Mouse (Mus musculus): ENCODE measurements around the gene Hoxa3. TPM values are rescaled to one million over a fixed set of nuclear protein-coding genes. Genes with fewer than 3 reads are reported as not detected.

Gene Hoxa3
- total RNA-seq, 1 experiment from 2014 or later, result not detected

DNA sequence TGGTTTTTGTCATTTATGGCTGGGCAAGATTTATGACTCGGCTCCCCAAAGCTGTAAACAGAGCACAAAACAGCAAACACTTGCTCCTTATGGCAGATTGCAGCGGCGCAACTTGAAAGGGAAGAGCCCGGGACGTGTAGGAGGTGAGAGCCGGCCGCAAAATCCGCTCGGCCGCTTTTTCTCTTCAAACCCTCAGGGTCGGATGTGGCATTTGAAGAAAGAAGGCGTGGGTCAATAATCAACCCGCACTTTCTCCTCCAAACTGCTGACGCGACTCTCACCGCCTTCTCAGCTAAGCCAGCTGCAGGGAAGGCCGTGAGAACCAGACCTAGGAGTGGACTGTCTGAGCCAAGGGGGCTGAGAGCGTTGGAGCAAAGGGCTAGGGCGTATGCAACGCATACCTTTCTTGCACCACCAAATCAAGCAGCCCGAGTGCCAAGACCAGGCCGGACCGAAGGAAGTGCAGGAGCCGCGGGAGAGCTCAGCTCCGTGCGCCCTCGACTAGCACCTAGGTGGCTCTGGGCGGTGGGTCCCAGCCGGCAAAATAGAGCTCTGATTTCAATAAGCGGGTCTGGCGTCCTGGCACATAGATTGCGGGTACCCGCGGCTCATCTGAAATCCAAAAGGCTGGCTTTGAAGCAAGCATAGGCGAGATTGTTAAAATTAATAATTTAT lies 35.9 kb downstream of the Hoxa3 start, which contains the start of gene 5730596B20Rik:
Gene 5730596B20Rik, plus strand, starts transcription at position 438 of the 675 bp plus-strand sequence.
- ATAC-seq (replicated peaks; ENCODE audit: insufficient number of reproducible peaks, low FRiP score, low TSS enrichment, poor library complexity, severe bottlenecking), result no peak

DNA sequence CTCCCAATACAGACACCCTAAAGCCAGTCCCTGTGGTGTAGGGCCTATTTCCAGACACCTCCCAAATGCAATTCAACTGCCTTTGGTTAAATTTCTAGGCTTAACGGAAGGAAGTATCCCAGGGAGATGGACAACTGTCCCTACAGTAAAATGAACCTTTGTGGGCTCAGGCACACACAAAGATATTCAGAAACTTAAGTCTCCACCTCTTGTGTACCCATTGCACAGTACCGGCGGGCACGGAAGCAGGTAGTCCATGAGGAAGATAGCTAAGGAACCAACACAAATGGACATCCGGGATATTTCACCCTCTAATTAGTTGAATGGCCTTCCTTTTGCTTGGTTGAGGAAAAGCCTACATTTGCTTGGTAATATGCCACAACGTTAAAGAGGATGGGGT lies 36.7 kb downstream of the Hoxa3 start:
- ATAC-seq (replicated peaks; ENCODE audit: insufficient number of reproducible peaks, low FRiP score, low TSS enrichment, poor library complexity, severe bottlenecking), result no peak

GRCm38 (mm10) chr6:52175864-52176263 lies 37.3 kb downstream of the Hoxa3 start:
- no peak for ATAC-seq (replicated peaks; ENCODE audit: insufficient number of reproducible peaks, low FRiP score, low TSS enrichment, poor library complexity, severe bottlenecking)

GRCm38 (mm10) chr6:52174968-52175751 lies 38.0 kb downstream of the Hoxa3 start:
- no peak for ATAC-seq (replicated peaks; ENCODE audit: insufficient number of reproducible peaks, low FRiP score, low TSS enrichment, poor library complexity, severe bottlenecking)

DNA sequence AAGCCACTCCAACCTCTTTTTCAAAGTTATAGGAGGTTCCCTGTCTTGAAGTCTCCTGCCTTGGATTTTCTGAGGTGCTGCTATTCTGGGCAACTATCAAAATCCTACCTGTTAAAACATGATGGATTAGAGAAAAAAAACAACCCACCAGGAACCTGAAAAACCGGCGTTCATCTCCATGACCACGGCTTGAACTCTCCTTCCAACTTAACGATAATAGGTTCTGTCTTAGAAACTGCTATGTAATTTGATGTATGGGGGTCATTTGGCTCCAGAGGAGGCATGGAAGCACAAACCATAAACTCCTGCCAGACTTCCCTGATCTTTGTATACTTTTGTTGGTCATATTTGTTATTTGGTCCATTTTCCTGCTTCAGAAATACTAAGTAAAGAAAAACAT lies 39.5 kb downstream of the Hoxa3 start:
- no peak for ATAC-seq (replicated peaks; ENCODE audit: insufficient number of reproducible peaks, low FRiP score, low TSS enrichment, poor library complexity, severe bottlenecking)

GRCm38 (mm10) chr6:52172501-52172900 lies 40.6 kb downstream of the Hoxa3 start:
- ATAC-seq (replicated peaks; ENCODE audit: insufficient number of reproducible peaks, low FRiP score, low TSS enrichment, poor library complexity, severe bottlenecking), result no peak

GRCm38 (mm10) chr6:52171938-52172337 lies 41.2 kb downstream of the Hoxa3 start:
- ATAC-seq (replicated peaks; ENCODE audit: insufficient number of reproducible peaks, low FRiP score, low TSS enrichment, poor library complexity, severe bottlenecking), result no peak

GRCm38 (mm10) chr6:52171331-52171730 lies 41.8 kb downstream of the Hoxa3 start:
- no peak for ATAC-seq (replicated peaks; ENCODE audit: insufficient number of reproducible peaks, low FRiP score, low TSS enrichment, poor library complexity, severe bottlenecking)

DNA sequence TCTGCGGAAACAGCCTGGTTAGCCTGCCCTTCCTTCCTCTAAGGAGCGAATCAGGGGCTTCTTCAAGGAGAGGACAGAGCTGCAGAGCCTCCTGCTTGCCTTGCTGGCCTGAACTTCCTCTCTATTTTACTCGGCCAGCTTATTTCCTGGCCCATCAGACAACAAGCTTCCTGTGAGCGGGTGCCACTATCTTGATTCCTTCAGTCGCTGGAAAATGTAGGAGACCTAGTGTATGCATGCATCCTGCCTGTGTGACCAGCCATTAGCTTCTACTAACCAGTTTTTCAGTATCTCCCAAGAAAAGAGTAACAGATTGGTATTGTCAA lies 42.3 kb downstream of the Hoxa3 start:
- ATAC-seq (replicated peaks; ENCODE audit: insufficient number of reproducible peaks, low FRiP score, low TSS enrichment, poor library complexity, severe bottlenecking), result no peak

GRCm38 (mm10) chr6:52170166-52170897 lies 42.8 kb downstream of the Hoxa3 start:
- ATAC-seq (replicated peaks; ENCODE audit: insufficient number of reproducible peaks, low FRiP score, low TSS enrichment, poor library complexity, severe bottlenecking), result no peak

DNA sequence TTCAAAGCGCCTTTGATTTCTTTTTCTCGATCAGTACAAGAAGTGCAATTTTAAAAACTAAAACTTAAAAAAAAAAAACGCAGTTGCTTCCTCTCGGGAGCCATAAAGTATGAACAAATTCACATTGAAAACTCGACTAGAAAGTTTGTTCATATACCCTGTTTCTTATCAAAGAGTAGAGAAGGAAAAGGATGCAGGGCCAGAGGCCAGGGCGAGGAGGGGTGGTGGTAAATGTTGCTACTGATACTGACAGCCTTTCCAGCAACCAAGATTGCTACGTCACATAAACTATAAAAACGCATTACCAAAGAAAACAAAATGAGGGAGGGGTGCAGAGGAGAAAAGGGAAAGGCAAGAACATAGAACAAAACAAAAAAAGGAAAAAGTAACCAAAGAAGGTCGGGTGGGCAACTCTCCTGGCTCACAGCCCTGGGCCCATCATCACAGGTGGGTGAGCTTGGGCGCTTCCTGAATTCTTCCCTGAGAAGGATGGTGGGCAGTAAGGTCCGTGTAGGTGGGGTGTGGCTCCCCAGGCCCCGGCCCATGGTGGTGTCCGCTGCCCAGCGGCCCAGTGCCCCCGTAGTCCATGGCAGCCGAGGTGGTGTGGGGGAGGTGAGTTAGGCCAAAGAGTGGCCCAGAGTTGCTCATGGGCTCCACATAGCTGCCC lies 43.5 kb downstream of the Hoxa3 start:
- ATAC-seq (replicated peaks; ENCODE audit: insufficient number of reproducible peaks, low FRiP score, low TSS enrichment, poor library complexity, severe bottlenecking), result no peak

- no peak for ATAC-seq (replicated peaks; ENCODE audit: insufficient number of reproducible peaks, low FRiP score, low TSS enrichment, poor library complexity, severe bottlenecking)
Measured at GRCm38 (mm10) chr6:52168191-52169055, 44.7 kb downstream of the Hoxa3 start.

DNA sequence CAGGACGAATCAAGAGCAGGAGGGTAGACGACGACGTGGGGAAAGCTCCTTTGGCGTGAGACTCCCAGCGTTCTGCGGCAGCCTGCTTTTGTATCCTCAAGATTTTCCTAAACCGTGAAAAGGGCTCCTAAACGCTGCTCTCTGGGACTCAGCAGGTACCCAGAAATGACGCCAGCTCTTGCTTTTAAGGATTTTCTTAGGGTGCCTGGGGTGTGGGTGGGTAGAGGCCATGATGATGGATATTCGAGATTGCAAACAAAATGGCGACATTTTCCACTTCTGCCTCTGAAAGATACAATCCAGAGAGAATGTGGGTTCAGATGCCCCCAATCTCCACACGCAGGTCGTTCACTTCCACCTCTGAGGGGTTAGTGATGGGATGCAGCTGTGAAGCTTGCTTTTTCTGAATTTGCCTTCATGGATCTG lies 45.4 kb downstream of the Hoxa3 start:
- no peak for ATAC-seq (replicated peaks; ENCODE audit: insufficient number of reproducible peaks, low FRiP score, low TSS enrichment, poor library complexity, severe bottlenecking)

GRCm38 (mm10) chr6:52167176-52167575 lies 46.0 kb downstream of the Hoxa3 start:
- ATAC-seq (replicated peaks; ENCODE audit: insufficient number of reproducible peaks, low FRiP score, low TSS enrichment, poor library complexity, severe bottlenecking), result no peak

GRCm38 (mm10) chr6:52166431-52167077 lies 46.6 kb downstream of the Hoxa3 start:
- no peak for ATAC-seq (replicated peaks; ENCODE audit: insufficient number of reproducible peaks, low FRiP score, low TSS enrichment, poor library complexity, severe bottlenecking)

DNA sequence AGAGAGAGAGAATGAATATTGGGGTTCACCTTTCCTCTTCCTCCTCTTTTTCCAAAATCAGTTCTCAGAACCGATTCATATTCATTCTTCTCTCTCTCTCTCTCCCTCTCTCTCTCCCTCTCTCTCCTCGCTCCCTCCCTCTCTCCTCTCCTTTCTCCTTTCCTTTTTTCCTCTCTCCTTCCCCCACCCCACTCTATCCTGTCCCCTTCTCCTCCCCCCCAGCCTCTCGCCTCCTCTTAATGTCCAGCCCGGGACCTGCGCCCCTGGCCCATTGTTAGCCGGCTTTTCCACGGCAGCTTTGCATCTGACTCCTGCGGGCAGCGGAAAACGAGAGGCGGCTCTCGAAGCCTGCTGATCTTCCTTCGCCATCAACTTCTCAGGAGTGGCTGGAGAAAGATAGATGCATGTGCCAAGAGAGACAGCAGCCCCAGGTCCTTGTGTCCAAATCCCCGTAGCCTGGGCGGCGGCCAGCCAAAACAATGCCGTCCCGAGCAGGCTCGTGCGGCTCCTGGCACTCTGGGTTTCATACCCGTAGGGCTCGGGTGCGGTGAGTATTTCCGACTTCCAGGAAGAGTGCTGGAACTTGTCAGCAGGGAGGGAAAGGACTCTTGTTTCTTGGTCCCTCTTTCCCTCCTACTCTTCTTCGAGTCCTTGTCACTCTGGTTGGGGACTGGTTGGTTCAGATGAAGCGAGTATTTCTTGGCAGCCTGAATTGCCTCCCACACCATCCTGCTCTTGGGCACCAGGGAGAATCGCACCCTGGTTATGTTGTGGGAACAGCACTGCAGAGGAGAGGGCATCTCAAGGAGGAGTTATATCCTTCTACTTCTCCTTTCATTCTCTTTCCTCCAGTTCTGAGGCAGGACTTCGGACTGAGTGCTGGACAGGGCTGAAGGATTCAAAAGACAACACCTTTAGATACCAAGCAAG lies 47.4 kb downstream of the Hoxa3 start:
- no peak for ATAC-seq (replicated peaks; ENCODE audit: insufficient number of reproducible peaks, low FRiP score, low TSS enrichment, poor library complexity, severe bottlenecking)

Measured in monocyte, adult 5-6 weeks (primary cell).